Mouse (Mus musculus): ENCODE measurements at regions not wholly inside any gene's neighbourhood (a gene's known extent, or its start where the extent isn't known, plus 50 kb on each side); places are given as distances from the start of the nearest gene placed in this dataset.
"Not testable (repeated sequence)": the region's sequence is repeated elsewhere in the genome, so short reads cannot be mapped to it uniquely, and the experiment has no call there.

DNA sequence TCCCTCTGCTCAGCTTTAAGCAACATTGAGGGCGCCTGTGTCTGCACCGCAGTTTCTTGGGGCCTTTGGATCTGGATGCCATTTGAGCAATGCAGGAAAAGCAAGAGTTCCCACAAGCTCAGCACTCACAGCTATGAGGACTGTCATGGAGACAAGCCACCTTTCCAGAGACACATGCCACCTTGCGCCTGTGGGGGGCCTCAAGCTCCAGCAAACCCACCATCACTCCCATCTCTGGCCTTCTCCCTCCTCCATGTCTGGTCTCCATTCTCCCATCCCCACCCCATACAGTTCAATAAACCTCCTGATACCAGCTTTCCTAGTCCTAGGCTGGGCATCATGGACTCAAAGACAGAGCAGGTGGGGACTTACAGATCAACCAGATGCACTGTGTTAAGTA lies 97.8 kb downstream of the Wdr11 start:
- no peak for DNase-seq

DNA sequence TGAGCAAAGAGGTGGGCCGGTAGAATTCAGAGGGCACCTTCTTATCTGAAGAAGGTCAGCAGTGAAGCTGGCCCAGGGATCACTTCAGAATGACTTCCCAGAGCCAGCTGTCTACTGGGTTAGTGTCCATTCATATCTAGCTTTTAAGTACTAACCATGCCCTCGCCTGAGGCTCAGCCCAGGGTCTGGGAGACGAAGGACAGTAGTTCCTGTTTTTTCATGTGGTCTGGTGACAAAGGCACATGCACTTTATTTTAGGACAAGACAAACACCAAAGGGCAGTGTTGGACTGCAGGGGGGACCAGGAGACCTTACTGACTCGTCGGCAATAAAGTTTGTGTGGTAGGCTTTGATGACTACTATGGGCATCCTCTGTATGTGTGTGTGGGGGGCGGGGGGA lies 99.2 kb downstream of the Wdr11 start:
- DNase-seq, result no peak

DNA sequence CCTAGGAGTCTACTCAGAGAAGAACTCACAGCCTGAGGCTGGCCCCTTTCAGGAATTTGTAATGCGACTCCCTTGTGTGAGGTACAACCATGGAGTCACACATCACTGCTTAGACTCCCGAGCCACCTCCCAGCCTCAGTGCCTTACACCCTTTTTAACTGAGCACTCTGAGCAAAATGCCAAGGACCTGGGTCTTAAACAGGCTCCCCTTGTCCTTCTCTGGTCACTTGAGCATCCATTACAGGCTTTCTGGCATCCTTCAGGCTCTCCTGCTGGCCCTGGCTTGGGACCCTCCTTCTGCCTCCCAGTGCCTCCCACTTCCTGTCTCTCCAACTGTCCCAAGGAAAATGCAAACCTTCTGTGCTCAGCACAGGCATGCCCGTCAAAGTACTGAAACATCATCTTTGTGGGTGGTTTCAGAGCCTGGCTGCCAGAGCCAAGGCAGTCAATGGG lies 100.0 kb downstream of the Wdr11 start:
- no peak for DNase-seq

DNA sequence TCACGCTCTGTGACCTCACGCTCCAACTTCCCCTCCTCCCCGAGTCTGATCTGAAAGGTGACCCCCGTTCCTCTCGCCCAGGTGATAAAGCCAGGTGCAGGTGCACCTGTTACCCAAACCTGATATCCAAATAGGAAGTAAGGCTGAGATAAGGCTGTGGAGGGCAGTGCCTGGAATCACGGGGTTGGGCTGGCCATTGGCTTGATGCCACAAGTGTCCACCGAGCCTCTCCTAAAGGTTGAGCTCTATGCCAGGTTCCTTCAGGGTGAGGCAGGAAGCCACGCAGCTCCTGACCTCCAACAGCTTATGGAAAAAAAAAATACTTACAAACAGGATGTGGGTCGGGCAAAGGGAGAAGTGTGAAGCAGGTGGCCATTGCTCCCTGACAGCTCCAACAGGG lies 102.0 kb downstream of the Wdr11 start:
- DNase-seq, result no peak

DNA sequence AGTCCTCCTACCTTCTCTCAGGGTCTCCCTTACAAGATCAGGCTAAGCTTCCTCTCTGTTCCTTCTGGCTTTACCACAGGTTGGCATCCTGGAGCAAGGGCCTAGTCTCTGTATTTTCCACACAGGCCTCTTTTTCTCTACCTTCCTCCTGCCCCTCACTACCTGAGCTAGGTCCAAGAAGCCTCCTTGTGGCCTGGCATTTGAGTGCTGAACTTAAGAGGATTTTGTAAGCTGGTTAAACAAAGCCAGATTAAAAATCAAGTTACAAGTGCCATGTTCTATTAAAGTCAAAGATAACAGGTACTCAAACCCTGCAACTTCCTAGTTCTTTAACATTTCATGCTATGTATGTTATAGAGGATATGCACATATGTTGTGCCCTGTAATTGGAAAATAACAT lies 102.5 kb downstream of the Wdr11 start:
- DNase-seq, result no peak

DNA sequence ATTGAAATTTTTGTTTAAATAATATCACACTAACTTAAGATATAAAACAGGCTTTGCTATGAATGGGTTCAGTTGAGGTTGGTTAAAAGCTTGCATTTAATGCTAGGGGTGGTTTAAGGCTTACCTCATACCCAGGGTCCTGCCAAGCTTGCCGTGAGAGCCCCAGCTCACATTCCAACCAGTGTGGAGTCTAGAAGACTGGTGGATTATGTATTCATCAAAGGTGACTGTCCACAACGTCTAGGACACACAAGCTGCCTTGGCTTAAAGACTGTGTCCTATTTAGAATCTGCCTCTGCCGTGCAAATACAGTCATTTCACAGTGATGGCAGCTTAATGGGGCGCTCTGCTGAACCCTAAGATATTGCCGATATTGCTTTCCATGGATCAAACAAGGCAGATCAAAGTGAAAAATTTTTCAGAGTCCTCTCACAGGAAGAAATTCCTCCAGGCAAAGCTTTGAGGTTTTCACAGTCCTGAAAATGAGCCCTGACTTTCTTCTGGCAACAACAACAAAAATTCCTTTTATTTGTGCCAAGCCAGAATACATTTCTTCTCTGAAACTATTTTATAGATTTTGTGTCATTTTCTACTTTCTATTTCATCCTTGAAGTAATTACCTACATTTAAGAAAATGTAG lies 108.4 kb downstream of the Wdr11 start:
- no peak for DNase-seq

DNA sequence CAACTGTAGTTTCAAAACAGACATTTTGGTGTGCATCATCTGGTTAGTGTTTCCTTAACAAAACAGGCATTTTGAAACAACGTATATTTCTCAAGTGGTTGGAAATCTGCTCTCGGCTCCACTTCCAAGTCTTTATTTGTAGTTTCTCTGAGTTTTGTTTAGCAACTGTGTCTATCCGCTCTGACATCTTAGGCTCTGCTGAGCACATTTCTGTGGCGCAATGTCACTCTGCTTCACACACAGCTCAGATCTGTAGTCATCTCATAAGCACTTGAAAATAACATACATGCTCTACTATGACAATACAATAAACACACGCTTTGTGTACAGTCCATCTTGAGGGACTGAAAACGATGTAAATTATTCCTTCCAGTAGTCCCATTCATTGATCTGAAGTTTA lies 135.9 kb downstream of the Wdr11 start:
- DNase-seq, result no peak

DNA sequence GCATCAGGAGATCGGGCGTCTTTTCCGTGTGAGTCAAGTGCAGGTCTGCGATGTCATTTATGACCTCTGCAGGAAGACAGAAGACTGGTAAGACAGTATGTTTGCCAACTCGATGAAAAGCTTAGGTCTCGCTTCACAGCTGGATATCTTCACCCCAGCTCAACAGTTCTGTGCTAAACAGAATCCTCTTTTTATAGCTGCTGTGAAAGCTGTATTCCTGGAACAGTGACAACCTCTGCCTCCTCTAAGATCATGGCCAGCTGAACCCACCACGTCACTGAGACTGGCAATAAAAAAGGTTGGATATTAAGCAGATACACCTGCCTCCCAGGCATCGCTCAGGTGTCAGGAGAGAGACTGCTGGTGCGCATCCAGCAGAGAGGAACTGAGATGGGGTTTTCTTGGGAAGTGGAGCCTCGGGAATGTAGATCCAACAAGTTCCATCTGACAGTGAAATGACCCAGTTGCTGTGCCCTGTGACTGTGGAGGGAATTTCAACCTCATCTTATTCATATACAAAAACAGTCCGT lies 138.1 kb downstream of the Wdr11 start:
- no peak for DNase-seq

DNA sequence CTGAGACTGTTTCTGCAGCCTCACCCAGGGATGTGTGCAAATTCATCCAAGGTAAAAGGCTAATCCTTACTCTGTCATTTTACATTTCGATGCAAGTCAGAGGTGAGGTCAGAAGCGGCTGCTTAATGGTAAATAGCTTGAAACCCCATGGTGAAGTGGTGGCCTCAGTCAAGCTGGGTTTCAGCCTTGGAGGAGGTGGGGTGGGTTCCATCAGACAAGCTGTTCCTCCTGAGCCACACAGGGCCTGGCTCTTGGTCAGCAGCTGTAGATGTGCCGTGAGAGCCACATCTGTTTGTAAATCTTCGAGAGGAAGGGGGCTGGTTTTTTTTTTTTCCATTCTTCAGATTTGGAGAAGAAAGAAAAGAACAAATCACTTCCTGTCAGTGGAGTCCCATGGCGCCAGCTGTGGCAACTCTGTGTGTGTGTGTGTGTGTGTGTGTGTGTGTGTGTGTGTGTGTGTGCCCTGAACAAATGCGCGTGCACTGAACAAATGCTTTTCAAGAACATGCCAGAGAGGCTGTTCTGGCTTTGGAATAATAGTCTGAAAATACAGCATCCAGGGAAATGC lies 139.2 kb downstream of the Wdr11 start:
- DNase-seq, result no peak

DNA sequence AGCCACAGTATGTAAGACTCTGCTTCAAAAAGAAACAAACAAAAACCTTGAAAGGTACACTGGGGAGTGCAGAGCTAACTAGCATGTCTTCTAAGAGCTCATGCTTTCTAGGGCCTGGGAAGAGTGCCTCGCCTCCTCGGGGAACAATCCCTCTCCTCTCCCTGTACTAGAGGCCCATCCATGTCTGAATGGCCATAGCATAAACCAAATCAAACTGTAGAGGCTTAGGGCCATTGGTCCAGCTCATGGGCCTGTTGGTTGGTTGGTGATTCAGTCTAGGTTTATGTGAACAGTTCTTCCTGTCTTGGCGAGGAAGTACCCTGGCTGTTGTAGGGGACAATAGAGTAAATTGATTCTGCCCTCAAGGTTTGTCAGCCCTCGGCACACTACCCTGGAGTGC lies 151.0 kb downstream of the Wdr11 start:
- DNase-seq, result no peak

DNA sequence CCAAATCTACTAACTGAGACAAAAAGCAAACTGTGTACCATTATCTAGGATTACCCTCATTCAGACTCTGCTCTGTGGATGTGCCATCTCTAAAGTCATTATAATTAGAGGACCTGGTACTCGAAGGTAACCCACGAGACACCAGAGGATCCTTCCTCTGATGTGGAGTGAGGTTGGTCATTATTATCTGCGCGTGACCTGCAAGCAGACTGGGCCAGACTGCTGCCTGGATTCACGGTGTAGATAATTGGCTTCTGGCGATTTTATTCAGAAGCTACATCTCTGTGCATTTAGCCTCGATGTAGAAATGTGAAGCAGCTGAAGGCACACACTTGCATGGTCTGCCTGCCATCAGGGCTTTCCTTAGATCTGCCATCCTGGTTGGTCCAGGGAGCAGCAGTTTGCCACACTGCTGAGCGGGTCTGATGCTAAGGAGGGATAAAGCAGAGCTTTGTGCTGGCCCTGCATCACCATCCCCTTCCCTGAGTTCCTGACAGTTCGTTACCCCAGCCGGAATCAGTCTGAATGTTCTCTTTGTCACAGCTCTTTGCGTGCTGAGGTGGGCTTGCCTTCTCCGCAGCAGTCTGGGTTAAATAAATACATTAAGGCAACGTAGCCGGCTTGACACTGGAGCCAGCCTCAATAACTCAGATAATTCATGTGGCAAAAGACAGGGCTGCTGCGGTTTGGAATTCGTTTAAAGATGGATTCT lies 152.4 kb downstream of the Wdr11 start:
- DNase-seq, result no peak

DNA sequence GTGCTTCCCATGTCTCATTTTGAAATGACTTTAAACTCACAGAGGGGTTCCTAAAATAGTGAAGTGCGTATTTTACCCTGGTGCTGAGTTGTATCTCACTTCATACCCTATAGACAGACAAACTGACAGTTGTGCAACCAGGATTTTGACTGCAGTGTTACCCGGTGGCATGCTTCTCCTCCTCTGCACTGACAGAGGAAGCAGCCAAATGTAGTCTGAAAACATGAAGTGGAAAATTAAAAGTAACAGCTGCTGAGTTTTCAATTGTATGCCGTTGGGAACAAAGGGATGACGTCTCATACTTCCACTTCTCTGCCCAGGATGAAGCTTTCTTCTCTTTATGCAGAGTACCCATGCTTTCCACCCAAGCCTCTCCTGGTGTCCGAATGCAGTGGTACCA lies 155.0 kb downstream of the Wdr11 start:
- no peak for DNase-seq

DNA sequence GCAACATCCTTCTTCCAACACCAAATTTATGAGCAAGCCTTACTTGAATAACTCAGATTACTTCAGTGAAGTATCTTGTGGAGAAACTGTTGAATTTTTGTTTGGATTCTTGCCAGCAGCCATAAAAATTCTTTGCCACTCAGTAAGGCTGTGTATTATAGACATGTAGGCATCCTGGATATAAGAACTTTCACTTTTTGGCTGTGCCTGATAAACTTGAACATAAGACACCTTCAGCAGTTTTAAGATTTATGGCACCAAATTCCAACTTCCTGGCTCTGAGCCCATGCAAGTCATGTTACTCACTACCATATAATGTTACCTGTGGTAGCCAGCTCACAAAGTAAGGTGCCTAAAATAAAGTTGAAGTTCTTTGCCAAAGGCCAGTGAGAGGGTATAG lies 159.3 kb downstream of the Wdr11 start:
- DNase-seq, result no peak

DNA sequence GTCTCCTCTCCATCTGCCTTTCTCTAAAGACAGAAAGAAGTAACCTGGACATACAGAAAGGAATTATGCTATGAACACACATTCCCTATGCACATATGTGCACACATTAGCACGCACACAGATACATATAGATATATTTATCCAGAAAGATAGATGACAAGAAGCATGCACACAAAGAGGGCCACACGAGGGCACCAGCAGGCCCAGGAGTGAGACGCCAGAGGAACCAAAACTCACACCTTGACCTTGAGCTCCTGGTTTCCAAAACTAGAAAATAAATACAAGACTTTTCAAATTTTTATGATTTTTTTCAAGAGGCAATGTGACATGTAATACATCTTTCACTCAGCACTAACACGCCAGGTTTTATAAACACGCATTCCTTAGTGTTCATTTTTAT lies 163.1 kb downstream of the Wdr11 start:
- no peak for DNase-seq

DNA sequence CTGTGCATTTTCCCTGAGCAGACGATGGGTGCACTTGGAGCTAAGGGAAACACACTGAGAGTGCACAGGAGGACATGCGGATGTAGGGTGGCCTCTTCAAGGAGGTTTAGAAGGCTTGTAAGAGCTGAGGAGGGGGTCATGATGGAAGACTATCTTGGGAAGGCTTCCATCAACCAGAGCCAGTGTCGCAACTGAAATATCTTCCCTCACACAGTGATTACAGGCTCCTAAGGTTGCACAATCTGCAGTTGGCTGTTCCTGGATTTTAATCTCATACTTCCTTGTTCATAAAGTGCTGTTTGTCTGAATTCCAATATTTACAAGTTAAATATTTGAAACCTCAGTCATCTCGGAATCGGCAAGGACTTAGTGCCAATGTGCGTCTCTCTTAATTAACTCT lies 164.5 kb downstream of the Wdr11 start:
- DNase-seq, result no peak

DNA sequence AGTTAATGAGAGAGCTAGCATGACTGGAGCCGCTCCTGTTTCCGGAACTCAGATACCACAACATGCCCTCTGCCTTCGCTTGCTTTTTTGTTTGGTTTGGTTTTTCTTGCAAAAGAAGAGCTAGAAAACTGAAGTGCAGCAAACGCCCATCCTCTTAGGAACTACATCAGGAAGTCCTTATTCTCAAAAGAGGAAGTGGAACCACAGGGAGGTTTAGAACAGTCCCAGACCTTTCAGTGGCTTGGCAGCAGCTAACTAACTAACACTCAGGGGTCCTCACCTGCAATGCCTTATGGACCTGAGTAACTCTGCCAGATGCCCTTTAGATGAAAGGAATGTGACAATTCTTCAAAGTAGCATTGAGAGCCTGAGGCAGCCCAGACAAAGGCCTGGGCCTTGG lies 168.2 kb downstream of the Wdr11 start:
- DNase-seq, result no peak

DNA sequence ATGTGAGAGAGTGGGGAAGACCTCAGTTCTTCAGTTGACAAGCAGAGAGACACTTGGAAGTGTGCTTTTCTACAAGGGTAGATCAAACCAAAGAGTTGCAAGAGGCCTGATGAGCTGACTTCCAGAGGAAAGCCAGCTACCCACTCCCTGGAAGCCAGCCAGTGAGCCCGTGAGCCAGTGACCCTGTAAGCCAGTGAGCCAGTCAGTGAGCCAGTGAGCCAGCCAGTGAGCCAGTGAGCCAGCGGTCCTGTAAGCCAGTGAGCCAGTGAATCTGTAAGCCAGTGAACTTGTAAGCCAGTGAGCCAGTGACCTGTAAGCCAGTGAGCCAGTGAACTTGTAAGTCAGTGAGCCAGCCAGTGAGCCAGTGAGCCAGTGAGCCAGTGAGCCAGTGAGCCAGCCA lies 168.7 kb downstream of the Wdr11 start:
- peak; percentile 5 for DNase-seq

DNA sequence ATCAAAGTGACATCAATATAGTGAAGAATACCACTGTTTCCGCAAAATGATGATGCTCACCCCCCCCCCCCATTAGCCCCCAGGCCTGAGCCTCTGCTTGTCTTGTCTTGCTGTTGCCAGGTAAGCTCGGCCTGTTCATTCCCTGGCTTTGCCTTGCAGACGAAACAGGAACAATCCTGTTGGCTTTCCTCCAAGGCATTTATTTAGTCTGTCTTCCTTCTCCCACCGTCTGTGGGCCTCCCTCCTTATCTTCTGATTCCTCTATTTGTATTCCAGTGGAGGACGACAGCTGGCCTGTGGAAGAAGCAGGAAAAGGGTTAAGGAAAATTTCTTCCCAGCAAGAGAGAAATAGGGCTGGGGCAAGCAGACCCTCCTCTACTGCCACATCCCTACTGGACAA lies 172.1 kb downstream of the Wdr11 start:
- no peak for DNase-seq

DNA sequence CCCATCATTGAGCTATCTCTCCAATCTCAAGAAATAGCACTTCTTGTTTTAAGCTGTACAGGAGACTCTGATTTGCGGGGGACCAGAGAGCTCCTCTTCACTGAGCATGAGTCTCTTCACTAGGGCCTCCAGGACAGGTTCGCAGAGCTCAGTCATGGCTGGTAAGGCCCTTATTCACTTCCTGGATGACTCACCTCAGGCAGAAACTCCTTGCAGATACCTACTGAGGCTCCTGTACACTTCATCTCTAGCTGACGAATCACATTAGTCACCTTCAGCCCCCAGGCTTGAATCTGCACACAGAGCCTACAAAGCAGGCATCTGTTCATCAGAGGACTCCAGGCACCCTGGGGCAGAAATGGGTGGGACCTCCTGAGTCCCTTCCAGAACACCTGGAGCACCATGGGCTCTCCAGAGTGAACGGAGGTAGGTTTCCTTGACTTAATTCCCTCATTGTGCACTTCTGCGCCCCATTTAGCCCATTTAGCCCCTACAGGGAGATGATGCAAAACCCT lies 172.8 kb downstream of the Wdr11 start:
- no peak for DNase-seq

DNA sequence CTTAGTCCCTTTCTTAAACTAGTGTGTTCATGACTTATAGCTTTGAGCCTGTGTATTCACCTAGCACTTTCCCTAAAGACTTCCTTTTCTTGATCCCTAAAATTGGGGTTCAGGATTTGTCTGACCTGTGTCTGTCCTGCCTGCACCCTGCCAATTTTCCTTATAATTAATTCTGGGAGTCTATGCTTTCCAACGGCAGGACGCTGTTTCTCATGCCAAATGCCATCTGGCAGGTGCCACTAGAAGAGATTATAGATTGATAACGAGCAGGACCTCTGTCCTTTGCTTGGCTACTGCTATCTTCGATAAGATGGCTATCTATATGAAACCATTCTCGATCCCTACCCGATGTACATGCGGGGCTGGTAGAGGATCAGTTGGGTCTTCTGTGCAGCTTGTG lies 174.0 kb downstream of the Wdr11 start:
- DNase-seq, result no peak

DNA sequence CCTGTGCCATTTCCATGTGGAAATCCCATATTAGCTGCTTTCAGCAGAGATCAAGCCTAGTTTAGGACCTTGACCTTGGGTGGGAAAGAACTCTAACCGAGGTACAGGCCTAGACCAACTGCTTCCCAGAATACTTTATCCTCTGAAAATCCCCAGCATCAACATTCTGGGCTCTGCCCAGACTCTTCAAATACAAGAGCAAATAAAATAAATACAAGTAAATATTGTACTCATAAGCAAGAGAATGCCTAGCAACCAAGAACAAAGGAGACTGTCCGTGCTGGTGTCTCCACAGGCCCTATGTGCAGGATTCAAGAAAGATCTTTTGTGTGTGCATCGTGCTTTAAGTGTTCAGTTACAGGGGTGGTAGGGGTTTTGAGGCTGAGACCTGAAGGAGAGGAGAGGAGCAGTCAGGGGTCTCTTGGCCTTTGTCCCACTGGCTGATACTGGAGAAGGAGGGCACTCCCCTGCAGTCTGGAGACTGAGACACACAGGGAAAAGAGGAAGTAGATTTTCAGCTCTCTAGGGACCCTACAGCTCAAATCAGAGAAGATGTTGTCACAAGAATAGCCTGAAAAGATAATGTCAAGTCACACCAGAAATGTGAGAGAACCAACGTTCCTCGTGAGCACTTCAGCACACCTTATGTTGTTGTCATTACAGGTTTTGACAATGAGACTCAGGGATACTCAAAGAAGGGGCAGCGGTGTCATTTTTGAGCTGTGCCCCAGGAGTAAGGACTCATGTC lies 174.6 kb downstream of the Wdr11 start:
- DNase-seq, result no peak

DNA sequence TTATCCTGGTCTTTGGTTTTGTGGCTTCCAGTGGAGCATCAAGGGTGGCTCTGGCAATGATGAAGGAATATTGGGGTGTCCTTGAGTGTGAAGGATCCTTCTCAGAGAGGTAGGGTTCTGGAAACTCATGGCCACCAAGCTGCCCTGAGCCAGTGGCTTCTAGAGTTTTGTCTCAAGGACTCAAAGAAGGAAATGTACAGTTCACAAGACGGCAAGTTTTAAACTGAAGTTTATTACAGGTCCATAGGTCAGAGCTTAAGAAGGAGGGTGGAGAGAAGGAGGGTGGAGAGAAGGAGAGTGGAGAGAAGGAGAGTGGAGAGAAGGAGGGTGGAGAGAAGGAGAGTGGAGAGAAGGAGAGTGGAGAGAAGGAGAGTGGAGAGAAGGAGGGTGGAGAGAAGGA lies 178.0 kb downstream of the Wdr11 start:
- DNase-seq, result not testable (repeated sequence)

DNA sequence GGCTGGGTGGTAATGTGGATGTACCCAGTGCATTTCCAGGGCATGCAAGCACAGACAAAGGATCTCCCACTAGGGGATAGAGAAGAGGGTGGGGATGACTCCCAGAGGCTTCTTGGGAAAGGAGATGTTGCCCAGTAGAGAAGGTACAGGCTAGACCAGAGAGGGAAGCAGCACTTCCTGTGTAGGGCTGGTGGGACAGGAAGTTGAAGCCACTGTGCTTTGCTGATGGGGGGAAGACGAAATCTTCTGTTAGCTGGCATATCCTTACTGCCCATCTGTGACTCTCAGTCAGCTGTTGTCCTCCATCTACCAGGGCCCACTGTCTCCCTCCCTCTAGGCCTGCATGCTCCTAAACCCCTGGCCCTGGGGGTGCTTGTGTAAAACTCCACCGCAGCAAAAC lies 180.2 kb downstream of the Wdr11 start:
- DNase-seq, result no peak

All from kidney, adult 11 months (tissue).